In the genomic region with DNA sequence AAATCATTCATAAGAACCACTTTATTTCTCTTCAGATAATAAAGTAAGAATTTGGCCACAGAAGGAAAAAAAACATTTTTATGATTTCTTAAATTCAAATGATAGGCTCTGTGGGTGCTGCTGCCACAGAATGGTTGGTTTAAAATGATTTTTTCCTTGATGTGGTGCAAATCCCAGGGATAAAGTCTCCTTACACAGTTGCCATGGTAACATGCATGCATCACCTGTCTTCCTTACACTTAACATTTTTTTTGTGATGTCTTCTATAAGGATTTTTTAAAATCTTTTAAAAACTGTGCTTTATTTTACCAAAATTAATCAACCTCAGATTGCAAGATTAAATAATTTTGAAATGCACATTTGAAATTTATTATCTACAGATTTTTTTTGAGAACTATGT, we compare ENCODE assay signal across 27 mouse cellular contexts.
"Had no signal": no experiment of that assay in that cellular context is flagged by ENCODE, and none has a peak within 500 bp of the region (broad histone marks: within the 10 kb centered on the region; RNA-seq: fewer than 3 reads in every experiment).

No protein-coding gene starts in this region.

- H3K27me3 ChIP-seq: heart, embryonic 13.5 days; heart, embryonic 15.5 days; hindbrain, embryonic 12.5 days; kidney, embryonic 15.5 days; limb, embryonic 13.5 days; limb, embryonic 15.5 days; liver, embryonic 12.5 days had no signal

- DNase-seq: gastrocnemius, postnatal 14 days; gastrocnemius, postnatal 36 days; heart, adult 11 months; heart, adult 2 months; heart, postnatal 14 days; heart, postnatal 36 days; kidney, adult 11 months; kidney, adult 2 months; kidney, adult 9 months; kidney, postnatal 14 days; kidney, postnatal 36 days; layer of hippocampus, adult 9-11 months; layer of hippocampus, postnatal 36 days; left cerebral cortex, postnatal 4 days had no signal

- H3K36me3 ChIP-seq: heart, embryonic 13.5 days; heart, embryonic 15.5 days; hindbrain, embryonic 12.5 days; kidney, embryonic 15.5 days; limb, embryonic 13.5 days; limb, embryonic 15.5 days; liver, embryonic 12.5 days had no signal

- H3K9me3 ChIP-seq: heart, embryonic 13.5 days; heart, embryonic 15.5 days; hindbrain, embryonic 12.5 days; kidney, embryonic 15.5 days; limb, embryonic 13.5 days; limb, embryonic 15.5 days; liver, embryonic 12.5 days had no signal

- H3K4me1 ChIP-seq: heart, embryonic 13.5 days; heart, embryonic 15.5 days; hindbrain, embryonic 12.5 days; kidney, embryonic 15.5 days; limb, embryonic 13.5 days; limb, embryonic 15.5 days; liver, embryonic 12.5 days had no signal

- H3K4me2 ChIP-seq: heart, embryonic 11.5 days; heart, embryonic 13.5 days; heart, embryonic 15.5 days; hindbrain, embryonic 12.5 days; hindbrain, embryonic 14.5 days; kidney, embryonic 15.5 days; limb, embryonic 13.5 days; limb, embryonic 15.5 days; liver, embryonic 12.5 days had no signal

- H3K27ac ChIP-seq: heart, adult 2 months; heart, embryonic 13.5 days; heart, embryonic 15.5 days; hindbrain, embryonic 12.5 days; hindbrain, embryonic 14.5 days; kidney, embryonic 15.5 days; kidney, postnatal 0 days; limb, embryonic 13.5 days; limb, embryonic 15.5 days; liver, embryonic 12.5 days; liver, embryonic 14.5 days had no signal

- H3K4me3 ChIP-seq: heart, adult 2 months; heart, embryonic 13.5 days; heart, embryonic 15.5 days; hindbrain, embryonic 12.5 days; kidney, embryonic 15.5 days; limb, embryonic 13.5 days; limb, embryonic 15.5 days; liver, embryonic 12.5 days had no signal

- ATAC-seq: hindbrain, embryonic 16.5 days; intestine, embryonic 16.5 days; liver, embryonic 12.5 days had no signal

- H3K9ac ChIP-seq: heart, embryonic 13.5 days; heart, embryonic 15.5 days; hindbrain, embryonic 12.5 days; hindbrain, embryonic 14.5 days; kidney, embryonic 15.5 days; limb, embryonic 13.5 days; limb, embryonic 15.5 days; liver, embryonic 12.5 days; liver, embryonic 14.5 days had no signal
